Mouse (Mus musculus) skeletal muscle tissue, adult 2 months (tissue): ENCODE measurements at regions not wholly inside any gene's neighbourhood (a gene's known extent, or its start where the extent isn't known, plus 50 kb on each side); places are given as distances from the start of the nearest gene placed in this dataset.

Experiments
- DNase-seq: peaks from one replicate; pipeline ENCODE4 v3.0.0-alpha.2; 2012; ENCODE audit warnings: low read depth, low spot score

- DNase-seq, result no peak
Measured at GRCm38 (mm10) chr10:126070984-126071713, 105.2 kb downstream of the Lrig3 start.

DNA sequence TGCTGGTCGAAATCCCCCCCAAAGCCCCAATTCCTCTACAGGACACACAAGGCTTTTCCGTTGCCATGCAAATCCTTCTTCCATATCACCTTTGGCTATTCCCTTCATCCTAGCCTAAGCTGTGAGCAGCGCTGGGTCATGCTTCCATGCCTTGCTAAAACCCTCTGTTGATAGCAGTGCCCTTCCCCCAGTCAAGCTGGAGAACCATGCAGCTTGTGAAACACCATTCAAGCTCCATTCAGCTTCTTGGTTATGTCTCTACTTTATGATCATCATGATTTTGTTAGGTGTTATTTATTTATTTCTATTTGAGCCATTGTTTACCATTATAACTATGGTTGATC is 105.7 kb downstream of the Lrig3 start:
- no peak for DNase-seq

GRCm38 (mm10) chr10:126077313-126077966 is 111.5 kb downstream of the Lrig3 start:
- no peak for DNase-seq

DNA sequence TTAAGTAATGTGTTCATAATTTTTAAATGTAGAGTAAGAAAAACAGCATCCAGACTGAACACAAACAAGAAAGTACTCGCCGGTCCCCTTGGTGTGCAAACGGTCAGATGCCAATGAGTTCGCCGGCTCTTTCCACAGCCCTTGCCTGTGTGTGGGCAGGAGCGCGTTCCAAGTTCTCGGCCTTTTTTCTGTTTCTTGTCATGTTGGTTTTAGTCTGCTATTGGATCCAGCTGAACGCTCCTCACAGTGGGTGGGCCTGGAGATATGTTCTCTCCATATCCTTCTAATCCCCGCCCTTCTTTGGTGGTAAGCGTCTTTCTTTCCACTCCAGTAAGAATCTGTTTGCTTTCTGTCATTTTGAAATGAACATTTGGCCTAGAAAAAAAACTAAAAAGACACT is 116.6 kb downstream of the Lrig3 start:
- no peak for DNase-seq

DNA sequence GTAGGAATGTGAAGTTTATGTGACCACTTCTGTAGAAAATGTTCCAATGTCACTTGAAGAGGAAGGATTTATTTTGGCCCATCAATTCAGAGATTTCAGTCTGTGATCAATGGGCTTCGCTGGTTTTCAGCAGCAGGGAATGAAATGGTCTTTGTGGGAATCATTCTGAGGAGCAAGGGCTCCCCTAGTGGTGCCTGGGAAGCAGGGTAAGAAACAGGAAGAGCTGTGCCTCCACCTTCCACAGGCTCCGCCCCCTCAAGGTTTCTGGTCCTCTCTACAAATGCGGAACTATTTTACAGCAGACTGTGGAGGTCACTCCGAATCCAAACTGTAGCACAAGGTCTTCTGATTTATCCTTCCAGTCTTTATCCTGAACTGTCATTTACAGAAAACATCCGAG is 120.7 kb downstream of the Lrig3 start:
- DNase-seq, result no peak

GRCm38 (mm10) chr10:126094238-126094880 is 128.4 kb downstream of the Lrig3 start:
- no peak for DNase-seq

DNA sequence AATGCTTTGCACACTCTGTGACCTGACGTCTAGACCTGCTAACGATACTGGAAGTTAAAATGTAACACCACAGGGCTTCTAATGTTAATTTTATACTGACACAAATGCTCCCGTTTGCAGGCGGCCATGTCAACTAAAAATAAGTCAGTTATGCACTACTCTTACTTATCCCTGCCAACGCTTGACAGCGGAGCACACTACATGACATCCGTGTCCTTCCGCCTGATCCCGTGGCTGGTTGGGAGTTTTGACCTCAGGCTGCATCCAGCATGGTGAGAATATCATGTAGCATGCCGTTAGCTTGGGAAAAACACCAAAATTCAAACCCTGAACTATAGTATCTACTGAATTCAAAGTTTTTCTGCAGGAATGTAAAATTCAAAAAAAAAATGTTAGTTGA is 131.9 kb downstream of the Lrig3 start:
- DNase-seq, result peak; percentile 30

DNA sequence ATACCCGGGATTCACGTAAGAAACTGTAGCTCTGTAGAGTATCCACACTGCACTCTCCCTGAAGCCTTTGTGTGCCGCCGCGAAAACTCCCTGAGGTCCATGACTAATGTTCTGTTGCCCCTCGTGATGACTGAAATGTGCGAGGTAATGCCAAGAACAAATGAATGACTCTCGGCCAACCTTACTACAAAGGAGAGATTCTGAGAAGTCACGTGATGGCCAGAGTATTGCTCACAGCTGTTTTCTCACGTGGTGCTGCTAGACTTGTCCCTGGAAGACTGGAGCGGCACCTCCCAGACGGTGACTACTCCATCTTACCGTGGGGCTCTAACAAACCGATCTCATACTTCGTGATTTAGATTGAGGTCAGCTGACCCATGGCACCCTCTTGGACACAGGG is 136.9 kb downstream of the Lrig3 start:
- peak; percentile 59 for DNase-seq

DNA sequence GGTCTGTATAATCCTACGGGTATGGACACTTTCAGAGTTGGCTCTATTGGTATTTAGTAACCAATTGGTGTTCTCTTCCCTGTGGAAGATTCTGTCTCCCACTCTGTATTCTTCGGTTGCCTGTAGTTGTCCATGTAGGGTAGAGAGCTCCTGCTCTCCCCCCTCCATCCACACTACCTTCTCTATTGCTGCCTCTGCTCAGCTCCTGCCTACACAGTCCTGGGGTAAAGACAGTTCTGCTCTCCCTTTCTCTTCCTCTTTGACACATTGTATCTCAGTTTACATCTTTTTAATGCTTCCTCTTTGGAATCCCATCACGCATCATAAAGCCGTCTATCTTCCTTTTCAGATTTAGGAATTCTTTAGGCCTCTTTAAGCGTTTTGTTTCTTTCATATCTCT is 147.1 kb downstream of the Lrig3 start:
- no peak for DNase-seq

GRCm38 (mm10) chr10:126115386-126115785 is 149.4 kb downstream of the Lrig3 start:
- no peak for DNase-seq

DNA sequence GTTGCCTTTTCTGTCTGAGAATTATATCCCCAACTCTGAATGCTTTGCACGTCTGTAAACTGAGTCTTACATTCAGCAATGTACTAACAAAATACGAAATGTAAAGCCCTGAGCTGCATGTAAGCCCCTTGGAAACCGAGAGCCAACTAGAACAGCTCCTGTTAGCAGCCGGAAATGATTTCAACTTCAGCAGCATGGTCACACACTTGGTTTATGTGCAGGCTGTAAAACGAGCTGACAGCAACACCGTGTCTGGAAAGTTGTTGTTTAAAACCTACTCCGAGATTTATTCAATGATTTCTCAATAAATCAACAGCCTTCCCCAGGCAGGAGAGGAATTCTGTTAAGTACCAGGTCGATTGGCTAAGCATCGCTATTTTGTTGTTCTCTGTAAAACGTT is 155.7 kb downstream of the Lrig3 start:
- DNase-seq, result no peak

- no peak for DNase-seq
Measured at GRCm38 (mm10) chr10:126122504-126122903, 156.5 kb downstream of the Lrig3 start.

DNA sequence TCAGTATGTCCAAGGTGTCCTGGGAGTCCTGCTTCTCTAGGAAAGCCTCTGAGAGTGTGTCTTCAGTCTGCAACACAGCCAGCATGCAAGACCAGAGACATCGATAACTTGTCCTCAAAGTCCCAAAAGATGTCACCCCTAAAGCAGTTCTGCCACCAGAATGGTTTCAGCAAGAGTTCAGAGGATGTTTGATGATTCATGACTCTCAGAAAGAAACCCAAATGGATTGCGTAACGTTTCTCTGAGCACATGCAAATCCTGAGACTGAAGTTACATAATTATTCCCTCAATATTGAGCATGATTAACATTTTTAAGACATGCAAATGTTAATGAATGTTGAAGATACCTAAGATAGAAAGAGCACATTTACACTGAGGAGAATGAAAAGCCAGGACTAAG is 167.2 kb downstream of the Lrig3 start:
- DNase-seq, result no peak

GRCm38 (mm10) chr10:126133957-126134356 is 168.0 kb downstream of the Lrig3 start:
- DNase-seq, result no peak

GRCm38 (mm10) chr10:126138585-126138984 is 172.6 kb downstream of the Lrig3 start:
- DNase-seq, result no peak

DNA sequence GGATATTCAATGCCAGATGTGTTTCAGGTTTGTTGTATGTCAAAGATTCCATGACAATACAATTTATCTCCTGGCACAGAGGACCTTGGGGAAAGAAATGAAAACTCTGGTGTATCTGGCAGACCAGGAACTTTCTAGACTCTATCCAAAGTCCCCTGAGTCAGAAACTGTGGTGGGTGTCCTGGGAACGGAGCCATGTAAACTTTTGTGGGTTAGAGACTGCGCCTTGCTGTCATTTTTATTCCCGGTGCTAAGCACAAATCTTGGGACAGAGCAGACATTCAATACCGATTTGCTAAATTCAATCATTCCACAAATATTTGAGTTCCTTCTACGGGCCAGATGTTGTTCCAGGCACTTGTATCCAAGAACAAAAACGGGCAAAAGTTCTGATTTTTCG is 175.6 kb downstream of the Lrig3 start:
- peak; percentile 39 for DNase-seq

- peak; percentile 73 for DNase-seq
Measured at GRCm38 (mm10) chr10:126143833-126144232, 177.9 kb downstream of the Lrig3 start.

DNA sequence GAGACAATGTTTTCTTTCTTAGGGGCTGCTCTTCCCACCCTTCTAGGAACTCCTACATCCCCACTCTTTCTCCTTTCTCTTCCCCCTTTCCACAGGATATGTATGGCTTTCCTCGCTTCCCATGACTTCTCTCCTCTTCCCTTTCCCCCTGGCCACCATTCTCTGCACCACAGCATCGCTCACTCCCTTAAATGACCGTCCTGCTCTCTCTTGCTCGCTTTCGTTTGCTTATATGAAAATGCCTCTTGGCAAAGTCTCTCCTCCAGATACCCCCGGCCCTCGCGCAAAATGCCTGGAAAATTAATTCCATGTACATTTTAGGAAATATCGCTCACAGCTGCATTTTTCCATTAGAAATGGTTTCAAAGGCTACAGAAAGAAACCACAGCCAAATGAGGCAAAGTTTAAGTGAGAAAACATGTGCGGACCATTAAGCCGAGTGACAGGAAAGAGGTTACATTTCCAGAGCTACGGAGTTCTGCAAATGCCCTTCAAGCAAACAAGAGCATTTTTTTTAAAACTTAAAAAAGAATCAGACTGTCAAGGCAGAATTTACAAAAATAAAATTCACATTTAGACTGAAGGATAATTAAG is 178.7 kb downstream of the Lrig3 start:
- no peak for DNase-seq

DNA sequence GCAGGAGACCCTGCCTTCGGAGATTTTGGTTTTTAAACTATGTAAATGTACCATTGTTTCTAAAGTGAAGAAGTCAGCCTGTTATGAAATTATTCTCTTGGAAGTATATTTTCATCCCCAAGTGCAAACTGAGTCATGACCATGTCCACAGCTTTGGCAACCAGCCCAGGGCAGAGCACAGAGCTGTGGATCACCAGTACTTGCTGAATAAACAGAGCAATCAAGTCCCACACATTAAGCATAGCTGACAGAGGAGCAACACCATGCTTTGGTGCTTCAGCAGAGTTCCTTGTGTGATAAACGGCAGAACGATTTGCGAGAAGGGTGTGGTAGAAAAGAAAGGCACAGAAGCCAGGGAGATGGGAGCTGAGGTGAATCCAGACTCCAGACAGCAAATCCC is 191.3 kb downstream of the Lrig3 start:
- DNase-seq, result no peak

GRCm38 (mm10) chr10:126165215-126165614 is 199.2 kb downstream of the Lrig3 start:
- no peak for DNase-seq

DNA sequence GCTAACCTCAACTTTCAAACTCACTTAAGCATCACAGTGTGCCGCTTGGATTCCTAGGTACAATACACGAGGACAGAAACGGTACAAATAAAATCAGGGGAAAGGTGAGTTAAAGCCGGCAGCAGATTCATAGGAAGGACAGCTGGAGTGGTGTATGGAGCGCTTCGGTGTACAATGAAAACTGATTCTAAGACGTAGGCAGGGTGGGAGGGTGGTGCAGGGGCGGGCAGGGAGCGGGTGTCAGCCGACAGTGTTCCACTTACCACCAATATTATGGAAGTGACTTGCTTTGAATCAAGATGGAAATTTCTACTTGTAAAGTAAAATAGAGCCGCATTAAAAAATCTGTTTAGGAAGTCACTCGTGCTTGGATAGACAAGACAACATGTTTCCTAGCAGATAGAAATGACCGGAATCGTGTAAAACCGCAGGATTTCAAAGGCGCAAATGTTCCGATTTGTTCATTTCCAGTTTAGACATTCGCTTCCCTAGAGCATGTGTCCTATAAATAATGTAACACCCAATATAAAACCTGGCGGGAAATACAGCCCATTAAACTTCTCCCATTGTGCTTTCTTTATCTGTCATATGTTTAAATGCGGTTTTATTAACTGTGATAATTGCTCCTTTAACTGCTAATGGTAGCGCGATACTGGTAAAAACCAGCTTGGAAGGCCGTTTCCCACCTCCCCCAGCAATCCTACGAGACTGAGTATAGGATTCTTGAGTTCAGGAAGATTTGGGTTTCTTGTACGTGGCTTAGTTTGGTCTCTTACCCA is 203.3 kb downstream of the Lrig3 start:
- DNase-seq, result no peak

- no peak for DNase-seq
Measured at GRCm38 (mm10) chr10:126169874-126170163, 203.9 kb downstream of the Lrig3 start.
